Mouse (Mus musculus): Measurements from ENCODE around the gene Eps8l3. TPM values are rescaled to one million over a fixed set of nuclear protein-coding genes. Genes with fewer than 3 reads are reported as not detected.

The Eps8l3 gene
- total RNA-seq, 4 experiments from 2014 or later: not detected

Other genes starting within 250 kb of the Eps8l3 start
- gene Gm10961, start 245.9 kb upstream of the Eps8l3 start, total RNA-seq (2022): not detected
- 10 to 100 TPM; 15.1 to 18.4 (median 16.5) TPM for gene Strip1, start 245.5 kb upstream of the Eps8l3 start, total RNA-seq (2022)
- 10 to 100 TPM; 21.9 to 29.4 (median 28.6) TPM for gene Ahcyl1, start 180.7 kb upstream of the Eps8l3 start, total RNA-seq (2022)
- 1 to 10 TPM; 5.0 to 7.4 (median 6.8) TPM for gene Csf1, start 116.8 kb upstream of the Eps8l3 start, total RNA-seq (2022)
- gene Gstm5, start 18.6 kb downstream of the Eps8l3 start, total RNA-seq (2022): 10 to 100 TPM; 86.8 to 93.3 (median 88.1) TPM
- 10 to 100 TPM in 2 of 4 experiments, 1 to 10 TPM in 2; 7.4 to 17.1 (median 10.1) TPM for gene Gstm7, start 54.6 kb downstream of the Eps8l3 start, total RNA-seq (2022)
- under 1 TPM in 3 of 4 experiments, not detected in 1; 0.44 to 0.92 (median 0.67) TPM for gene Gstm6, start 66.5 kb downstream of the Eps8l3 start, total RNA-seq (2022)
- not detected for gene Gstm3, start 92.1 kb downstream of the Eps8l3 start, total RNA-seq (2022)
- gene Gstm2, start 109.2 kb downstream of the Eps8l3 start, total RNA-seq (2022): 100 to 1,000 TPM in 2 of 4 experiments, 10 to 100 TPM in 2; 78.6 to 144 (median 111) TPM
- 100 to 1,000 TPM; 166 to 199 (median 185) TPM for gene Gstm1, start 140.7 kb downstream of the Eps8l3 start, total RNA-seq (2022)
- 10 to 100 TPM; 11.7 to 18.7 (median 14.1) TPM for gene Gstm4, start 167.7 kb downstream of the Eps8l3 start, total RNA-seq (2022)
- gene Ampd2, start 209.4 kb downstream of the Eps8l3 start, total RNA-seq (2022): 1 to 10 TPM; 3.1 to 4.4 (median 3.6) TPM
- 1 to 10 TPM in 1 of 4 experiments, under 1 TPM in 3; 0.62 to 1.1 (median 0.82) TPM for gene Gnat2, start 215.6 kb downstream of the Eps8l3 start, total RNA-seq (2022)

All from gastrocnemius, adult 8-10 months (tissue).